Mouse (Mus musculus): Measurements from ENCODE around the gene Proser2.
"Not testable (repeated sequence)": the region's sequence is repeated elsewhere in the genome, so short reads cannot be mapped to it uniquely, and the experiment has no call there.

The Proser2 gene

GRCm38 (mm10) chr2:6128881-6129280 is 1.1 kb downstream of the Proser2 start:
- no peak for DNase-seq (ENCODE audit: low spot score)

- DNase-seq (ENCODE audit: low spot score) = no peak
Observed at GRCm38 (mm10) chr2:6128136-6128805, 1.7 kb downstream of the Proser2 start.

- no peak for DNase-seq (ENCODE audit: low spot score)
Observed at GRCm38 (mm10) chr2:6123046-6123445, 7.0 kb downstream of the Proser2 start.

GRCm38 (mm10) chr2:6121091-6121490 is 8.9 kb downstream of the Proser2 start:
- DNase-seq (ENCODE audit: low spot score) = no peak

- DNase-seq (ENCODE audit: low spot score) = no peak
Observed at GRCm38 (mm10) chr2:6118246-6118645, 11.8 kb downstream of the Proser2 start.

GRCm38 (mm10) chr2:6113792-6114191 is 16.2 kb downstream of the Proser2 start:
- DNase-seq (ENCODE audit: low spot score) = no peak

GRCm38 (mm10) chr2:6112619-6113018 is 17.4 kb downstream of the Proser2 start:
- DNase-seq (ENCODE audit: low spot score) = no peak

- DNase-seq (ENCODE audit: low spot score) = no peak
Observed at GRCm38 (mm10) chr2:6105437-6105836, 24.6 kb downstream of the Proser2 start.

- no peak for DNase-seq (ENCODE audit: low spot score)
Observed at GRCm38 (mm10) chr2:6100755-6101154, 29.3 kb downstream of the Proser2 start.

GRCm38 (mm10) chr2:6100027-6100749 is 29.8 kb downstream of the Proser2 start:
- peak; percentile 71 for DNase-seq (ENCODE audit: low spot score)

- DNase-seq (ENCODE audit: low spot score) = no peak
Observed at GRCm38 (mm10) chr2:6099443-6099842, 30.6 kb downstream of the Proser2 start.

- DNase-seq (ENCODE audit: low spot score) = peak; percentile 66
Observed at GRCm38 (mm10) chr2:6098924-6099323, 31.1 kb downstream of the Proser2 start.

- no peak for DNase-seq (ENCODE audit: low spot score)
Observed at GRCm38 (mm10) chr2:6097113-6097716, 32.8 kb downstream of the Proser2 start.

- not testable (repeated sequence) for DNase-seq (ENCODE audit: low spot score)
Observed at GRCm38 (mm10) chr2:6089941-6090340, 40.1 kb downstream of the Proser2 start.

- no peak for DNase-seq (ENCODE audit: low spot score)
Observed at GRCm38 (mm10) chr2:6087151-6087550, 42.9 kb downstream of the Proser2 start.

GRCm38 (mm10) chr2:6085622-6086530 is 44.1 kb downstream of the Proser2 start:
- DNase-seq (ENCODE audit: low spot score) = no peak

GRCm38 (mm10) chr2:6083696-6084095 is 46.3 kb downstream of the Proser2 start:
- DNase-seq (ENCODE audit: low spot score) = no peak

GRCm38 (mm10) chr2:6082615-6083014 is 47.4 kb downstream of the Proser2 start:
- DNase-seq (ENCODE audit: low spot score) = no peak

GRCm38 (mm10) chr2:6081108-6081507 is 48.9 kb downstream of the Proser2 start:
- no peak for DNase-seq (ENCODE audit: low spot score)

GRCm38 (mm10) chr2:6080037-6080436 is 50.0 kb downstream of the Proser2 start:
- no peak for DNase-seq (ENCODE audit: low spot score)

GRCm38 (mm10) chr2:6075530-6075896 is 54.5 kb downstream of the Proser2 start:
- no peak for DNase-seq (ENCODE audit: low spot score)

GRCm38 (mm10) chr2:6074891-6075529 is 55.0 kb downstream of the Proser2 start:
- peak; percentile 78 for DNase-seq (ENCODE audit: low spot score)
